Mouse (Mus musculus) cerebellum, adult 2 months (tissue): ENCODE results near the gene Syt2.

Experiments
- CTCF ChIP-seq: fragments of 200-500 bp; IDR thresholded peaks from 2 replicates; pipeline ENCODE4 v1.5.1; 2011; ENCODE audit warnings: low read depth, mild to moderate bottlenecking, control low read depth, low read length, moderate library complexity, borderline replicate concordance; ENCODE audit not compliant: insufficient read depth
- POLR2A ChIP-seq: fragments of 200-500 bp; IDR thresholded peaks from 2 replicates; pipeline ENCODE4 v1.6.1; 2011; ENCODE audit warnings: low read length, control low read depth, borderline replicate concordance; ENCODE audit not compliant: insufficient read depth

GRCm38 (mm10) chr1:134761534-134761933 is 115.1 kb downstream of the Syt2 start:
- TF ChIP-seq CTCF = no peak
- TF ChIP-seq POLR2A = no peak
